Mouse (Mus musculus): ENCODE results near the gene Hist1h2bg.

Hist1h2bg gene

DNA sequence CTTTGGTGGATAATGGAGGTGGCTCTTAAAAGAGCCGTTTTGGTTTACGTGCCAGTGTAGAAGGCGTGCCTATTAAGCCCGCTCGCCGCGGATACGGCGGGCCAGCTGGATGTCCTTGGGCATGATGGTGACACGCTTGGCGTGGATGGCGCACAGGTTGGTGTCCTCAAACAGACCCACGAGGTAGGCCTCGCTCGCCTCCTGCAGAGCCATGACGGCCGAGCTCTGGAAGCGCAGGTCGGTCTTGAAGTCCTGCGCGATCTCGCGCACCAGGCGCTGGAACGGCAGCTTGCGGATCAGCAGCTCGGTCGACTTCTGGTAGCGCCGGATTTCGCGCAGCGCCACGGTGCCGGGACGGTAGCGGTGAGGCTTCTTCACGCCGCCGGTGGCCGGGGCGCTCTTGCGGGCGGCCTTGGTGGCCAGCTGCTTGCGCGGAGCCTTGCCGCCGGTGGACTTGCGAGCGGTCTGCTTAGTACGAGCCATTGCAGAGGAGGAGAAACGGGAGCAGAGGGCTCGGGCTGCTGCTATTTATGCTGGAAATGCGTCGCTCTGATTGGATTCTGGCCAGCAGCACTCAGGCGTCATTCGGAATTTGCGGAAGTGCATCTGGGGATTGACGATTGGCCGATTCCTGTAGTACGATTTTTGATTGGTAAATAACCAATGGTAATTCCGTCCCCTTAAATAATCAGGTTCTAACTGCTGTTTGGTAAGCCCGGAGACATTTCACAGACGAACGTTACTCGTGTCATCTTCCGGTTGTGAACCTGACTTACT is 9.1 kb upstream of the Hist1h2bg start, which contains the start of gene Hist1h3e:
Hist1h3e (minus strand) TSS at position 487 of the 777 bp plus-strand sequence.
- peak; percentile 99 for DNase-seq (ENCODE audit: low read depth, low spot score)

DNA sequence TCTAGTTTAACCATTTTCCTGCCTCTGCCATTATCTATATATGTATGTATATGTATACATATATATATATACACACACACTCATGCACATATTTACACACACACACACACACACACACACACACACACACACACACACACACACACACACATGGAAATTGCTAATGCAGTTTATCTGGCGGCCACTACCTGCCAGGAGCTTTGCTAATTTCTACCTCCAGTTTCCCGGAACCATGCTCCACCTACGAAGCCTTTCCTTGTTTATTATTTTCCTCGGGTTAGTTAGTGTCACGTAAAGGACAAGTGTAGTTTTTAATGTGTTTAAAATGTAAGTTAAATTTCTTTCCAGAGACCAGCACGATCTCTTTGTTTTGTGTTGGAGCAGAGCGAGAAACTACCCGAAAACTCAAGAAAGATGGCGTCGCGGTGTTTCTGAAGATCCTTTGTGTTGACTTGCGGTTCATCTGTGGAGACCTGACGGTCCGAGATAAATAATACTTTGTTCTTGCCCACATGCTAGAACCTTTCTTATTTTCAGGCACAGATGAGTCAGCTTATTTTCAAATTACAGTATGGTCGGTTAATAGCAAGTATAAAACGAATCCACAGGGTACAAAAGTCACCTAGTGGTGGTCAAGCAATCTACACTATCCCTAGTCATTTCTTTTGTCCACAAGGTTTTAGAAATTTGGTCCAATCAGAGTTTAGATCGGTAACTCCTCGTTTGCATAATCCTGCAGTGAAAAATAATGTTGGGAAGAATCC is 8.3 kb upstream of the Hist1h2bg start:
- DNase-seq (ENCODE audit: low read depth, low spot score): peak; percentile 93

DNA sequence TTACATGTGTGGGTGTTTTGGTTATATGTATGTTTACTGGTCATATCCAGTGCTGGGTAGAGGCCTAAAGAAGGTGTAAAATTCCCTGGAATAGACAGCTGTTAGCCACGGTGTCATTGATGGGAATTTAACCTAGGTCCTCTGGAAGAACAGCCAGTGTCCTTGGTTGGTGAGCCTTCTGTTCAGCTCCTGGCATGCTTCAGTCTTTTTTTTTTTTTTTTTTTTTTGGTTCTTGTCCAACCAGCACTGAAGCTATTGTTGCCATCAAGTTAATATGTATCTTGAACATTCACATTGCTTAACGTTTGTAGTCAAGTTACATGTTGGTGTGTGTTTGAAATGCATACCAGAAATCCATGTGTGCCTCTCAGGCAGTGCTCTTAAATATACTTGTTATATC is 6.7 kb upstream of the Hist1h2bg start:
- DNase-seq (ENCODE audit: low read depth, low spot score): no peak

GRCm38 (mm10) chr13:23570261-23571021 is 755 bp upstream of the Hist1h2bg start:
- peak; percentile 62 for DNase-seq (ENCODE audit: low read depth, low spot score)

- DNase-seq (ENCODE audit: low read depth, low spot score): peak; percentile 75
These were observed 465 bp downstream of the Hist1h2bg start for GRCm38 (mm10) chr13:23571504-23572217.

DNA sequence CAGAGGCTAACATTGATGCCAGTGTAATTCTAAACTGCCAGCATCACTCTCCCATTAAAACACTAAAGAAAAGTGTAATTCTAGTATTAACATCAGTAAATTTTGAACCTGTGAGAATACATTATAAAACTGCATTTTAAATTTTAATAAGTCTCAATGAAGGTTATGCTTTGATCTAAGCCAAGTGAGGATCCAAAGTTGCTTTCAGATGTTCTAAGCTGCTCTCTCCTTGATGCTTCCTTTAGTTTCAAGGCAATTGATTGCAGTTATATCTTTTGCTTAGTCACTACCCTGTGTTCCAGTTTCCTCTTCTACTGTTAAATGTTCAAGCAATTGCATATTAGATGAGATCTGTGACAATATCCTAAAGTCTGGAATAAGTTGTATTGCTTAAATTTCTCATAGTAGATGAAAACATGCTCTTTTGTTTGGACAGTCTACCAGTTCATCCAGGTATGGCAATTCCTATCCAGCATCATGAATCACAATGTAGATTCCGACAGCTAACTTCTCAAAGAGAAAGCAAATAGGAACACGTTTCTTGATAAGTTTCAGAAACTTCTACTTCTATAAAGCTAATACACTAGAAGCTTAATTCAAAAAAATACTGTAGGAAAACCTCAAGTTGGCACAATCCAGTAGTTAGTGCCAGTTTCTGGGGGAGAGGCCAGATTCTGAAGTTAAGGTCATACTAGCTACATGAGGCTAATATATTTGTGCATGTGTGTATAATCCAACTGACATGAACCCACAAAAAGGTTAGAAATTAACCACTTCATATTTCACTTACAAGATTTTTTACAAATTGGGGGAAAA is 1.2 kb downstream of the Hist1h2bg start:
- peak; percentile 57 for DNase-seq (ENCODE audit: low read depth, low spot score)

DNA sequence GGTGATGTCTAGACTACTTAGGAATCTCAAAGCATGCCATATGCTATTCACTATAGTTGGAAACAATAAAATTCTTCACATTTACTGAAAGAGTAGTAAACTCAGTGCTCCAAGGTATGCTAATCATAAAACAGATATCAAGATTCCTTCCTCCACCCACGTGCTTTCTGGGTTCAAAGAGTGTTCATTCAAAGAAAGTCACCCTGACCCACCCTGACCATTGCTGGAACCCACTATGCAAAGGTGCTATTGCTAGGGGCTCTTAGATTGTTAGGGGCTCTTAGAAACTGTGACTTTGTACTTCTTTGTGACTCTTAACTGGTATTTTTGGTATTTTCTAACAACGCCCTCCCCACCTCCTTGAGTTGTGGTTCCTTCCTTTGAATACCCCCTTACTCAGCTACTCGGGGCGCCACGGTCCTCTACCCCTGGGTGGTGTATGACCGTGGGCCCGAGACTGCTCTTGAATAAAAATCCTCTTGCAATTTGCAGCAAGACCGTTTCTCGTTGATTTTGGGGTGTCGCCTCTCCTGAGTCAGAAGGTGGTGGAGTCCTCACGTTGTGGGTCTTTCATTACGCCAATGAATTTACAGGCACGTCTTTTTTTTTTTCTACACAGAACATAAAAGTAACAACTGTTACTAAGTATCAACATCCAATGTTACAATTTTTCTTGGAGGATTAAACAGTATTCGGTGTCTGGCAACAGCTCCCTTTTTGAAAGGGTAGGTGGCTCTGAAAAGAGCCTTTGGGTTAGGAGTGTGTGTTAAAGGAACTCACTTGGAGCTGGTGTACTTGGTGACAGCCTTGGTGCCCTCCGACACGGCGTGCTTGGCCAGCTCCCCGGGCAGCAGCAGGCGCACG is 2.1 kb downstream of the Hist1h2bg start:
- peak; percentile 51 for DNase-seq (ENCODE audit: low read depth, low spot score)

DNA sequence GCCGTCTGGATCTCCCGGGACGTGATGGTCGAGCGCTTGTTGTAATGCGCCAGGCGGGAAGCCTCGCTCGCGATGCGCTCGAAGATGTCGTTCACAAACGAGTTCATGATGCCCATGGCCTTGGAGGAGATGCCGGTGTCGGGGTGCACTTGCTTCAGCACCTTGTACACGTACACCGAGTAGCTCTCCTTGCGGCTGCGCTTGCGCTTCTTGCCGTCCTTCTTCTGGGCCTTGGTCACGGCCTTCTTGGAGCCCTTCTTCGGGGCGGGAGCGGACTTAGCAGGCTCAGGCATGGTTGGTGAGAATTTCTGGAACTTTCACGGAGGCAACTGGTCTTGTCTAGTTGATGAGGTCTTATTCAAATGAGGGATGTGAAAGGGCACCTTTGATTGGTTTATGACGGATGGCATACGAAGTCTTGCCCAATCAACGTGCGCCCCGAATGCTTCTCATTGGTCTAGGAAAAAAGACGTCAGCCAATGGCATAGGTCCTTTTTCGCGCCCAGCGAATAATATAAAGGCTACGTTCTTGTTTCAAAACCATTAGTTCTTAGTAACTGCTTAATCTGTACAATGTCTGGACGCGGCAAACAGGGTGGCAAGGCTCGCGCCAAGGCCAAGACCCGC is 2.8 kb downstream of the Hist1h2bg start, which contains the start of the genes Hist1h2bf and Hist1h2ad:
Hist1h2bf (minus strand) TSS at position 299 of the 627 bp plus-strand sequence.
Hist1h2ad (plus strand) TSS at position 484 of the 627 bp plus-strand sequence.
- DNase-seq (ENCODE audit: low read depth, low spot score): peak; percentile 100

GRCm38 (mm10) chr13:23574546-23575170 is 3.5 kb downstream of the Hist1h2bg start:
- DNase-seq (ENCODE audit: low read depth, low spot score): peak; percentile 62

GRCm38 (mm10) chr13:23575271-23575851 is 4.2 kb downstream of the Hist1h2bg start, which contains the start of gene Hist1h3d:
Gene Hist1h3d (plus strand): TSS chr13:23575763.
- peak; percentile 91 for DNase-seq (ENCODE audit: low read depth, low spot score)

- DNase-seq (ENCODE audit: low read depth, low spot score): peak; percentile 42
These were observed 4.7 kb downstream of the Hist1h2bg start for GRCm38 (mm10) chr13:23575864-23576313.

- DNase-seq (ENCODE audit: low read depth, low spot score): peak; percentile 81
These were observed 5.2 kb downstream of the Hist1h2bg start for GRCm38 (mm10) chr13:23576351-23576881.

- DNase-seq (ENCODE audit: low read depth, low spot score): no peak
These were observed 5.9 kb downstream of the Hist1h2bg start for GRCm38 (mm10) chr13:23576906-23577639.

DNA sequence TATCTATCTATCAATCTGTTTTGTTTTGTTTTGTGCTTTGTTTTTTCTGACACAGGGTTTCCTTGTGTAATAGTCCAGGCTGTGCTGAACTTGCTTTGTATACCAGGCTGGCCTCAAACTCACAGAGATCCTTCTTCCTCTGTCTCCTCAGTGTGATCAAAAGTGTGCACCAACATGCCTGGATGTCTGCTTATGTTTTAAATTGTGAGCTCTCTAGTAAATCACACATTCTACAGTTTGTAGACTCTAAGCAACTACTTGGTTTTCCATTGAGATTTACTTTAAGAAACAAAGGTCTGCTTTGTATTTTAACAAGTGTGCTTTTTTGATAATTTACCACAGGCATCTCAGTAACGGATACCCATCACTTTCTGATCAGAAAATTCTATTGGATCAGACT is 6.6 kb downstream of the Hist1h2bg start:
- no peak for DNase-seq (ENCODE audit: low read depth, low spot score)

- peak; percentile 98 for DNase-seq (ENCODE audit: low read depth, low spot score)
These were observed 10.4 kb downstream of the Hist1h2bg start, which contains the start of gene Hist1h4d for GRCm38 (mm10) chr13:23581408-23582218. Gene Hist1h4d (plus strand): TSS chr13:23581598.
